Mouse (Mus musculus) limb, embryonic 14.5 days (tissue): ENCODE measurements around the gene Fry. TPM values are rescaled to one million over a fixed set of nuclear protein-coding genes. Genes with fewer than 3 reads are reported as not detected.
A peak's percentile ranks its signal among the peaks of the same experiment; 100 is the strongest.

Experiments
- ATAC-seq: fragments of 200-750 bp; cut with Nextera tagmentation; 2 replicates; pipeline ENCODE4 v1.8.0; 2017; ENCODE audit warnings: low read depth, moderate number of reproducible peaks, moderate TSS enrichment; ENCODE audit not compliant: low FRiP score
- DNase-seq: peaks from one replicate; pipeline ENCODE4 v3.0.0-alpha.2; 2015; ENCODE audit warnings: low spot score
- H3K27ac ChIP-seq: fragments of 300-500 bp; sonication (generic); replicated peaks from 2 replicates; pipeline ENCODE4 v1.5.1; 2014; ENCODE audit warnings: low read depth, mild to moderate bottlenecking, low read length, moderate library complexity, mixed read lengths
- H3K27me3 ChIP-seq: fragments of 300-500 bp; sonication (generic); 2 replicates; pipeline ENCODE4 v1.6.1; 2014; ENCODE audit warnings: low read length, mixed read lengths; ENCODE audit not compliant: control insufficient read depth, insufficient read depth
- H3K36me3 ChIP-seq: fragments of 300-500 bp; sonication (generic); 2 replicates; pipeline ENCODE4 v1.6.1; 2014; ENCODE audit warnings: mild to moderate bottlenecking, low read length, moderate library complexity, mixed read lengths; ENCODE audit not compliant: control insufficient read depth, insufficient read depth
- H3K4me1 ChIP-seq: fragments of 300-500 bp; sonication (generic); 2 replicates; pipeline ENCODE4 v1.6.1; 2014; ENCODE audit warnings: antibody characterized with exemption, low read length, mixed read lengths; ENCODE audit not compliant: control insufficient read depth, insufficient read depth
- H3K4me2 ChIP-seq: fragments of 300-500 bp; sonication (generic); replicated peaks from 2 replicates; pipeline ENCODE4 v1.6.1; 2014; ENCODE audit warnings: low read depth, mild to moderate bottlenecking, low read length, moderate library complexity; ENCODE audit not compliant: severe bottlenecking
- H3K4me3 ChIP-seq: fragments of 300-500 bp; sonication (generic); replicated peaks from 2 replicates; pipeline ENCODE4 v1.5.1; 2014; ENCODE audit warnings: low read length
- H3K9ac ChIP-seq: fragments of 300-500 bp; sonication (generic); 2 replicates; pipeline ENCODE4 v1.6.1; 2014; ENCODE audit warnings: mild to moderate bottlenecking, low read depth, low read length, moderate library complexity; ENCODE audit not compliant: severe bottlenecking
- H3K9me3 ChIP-seq: fragments of 300-500 bp; sonication (generic); 2 replicates; pipeline ENCODE4 v1.6.1; 2016; ENCODE audit warnings: low read length; ENCODE audit not compliant: control insufficient read depth
- POLR2A ChIP-seq: fragments of 200-500 bp; IDR thresholded peaks from 2 replicates; pipeline ENCODE4 v1.8.0; 2012; ENCODE audit warnings: inconsistent platforms, mild to moderate bottlenecking, moderate library complexity, borderline replicate concordance; ENCODE audit not compliant: insufficient read depth, insufficient read length; ENCODE audit errors: extremely low read depth
- WGBS: fragments of 180-500 bp; shearing (Covaris S2); extraction: QIAGEN DNeasy Blood & Tissue Kit; methylation state at CpG from one replicate; pipeline ENCODE4 v1.1.7; 2014; 5-methylcytosine and 5-hydroxymethylcytosine counted together
- polyA plus RNA-seq, 2 experiments: library from polyadenylated mRNA; depleted of rRNA in 1 of 2; stranded (reverse) in 1 of 2; unstranded in 1 of 2; fragments of >200 nt; fragmentation: Nextera tagmentation in 1 of 2; extraction: Ambion mirVana in 1 of 2; gene quantifications; 2 replicates each; pipeline versions ENCODE4 v1.2.1 to v1.2.3; 2012 to 2014

Fry gene
- polyA plus RNA-seq, 2 experiments = 10.0 to 13.5 TPM

DNA sequence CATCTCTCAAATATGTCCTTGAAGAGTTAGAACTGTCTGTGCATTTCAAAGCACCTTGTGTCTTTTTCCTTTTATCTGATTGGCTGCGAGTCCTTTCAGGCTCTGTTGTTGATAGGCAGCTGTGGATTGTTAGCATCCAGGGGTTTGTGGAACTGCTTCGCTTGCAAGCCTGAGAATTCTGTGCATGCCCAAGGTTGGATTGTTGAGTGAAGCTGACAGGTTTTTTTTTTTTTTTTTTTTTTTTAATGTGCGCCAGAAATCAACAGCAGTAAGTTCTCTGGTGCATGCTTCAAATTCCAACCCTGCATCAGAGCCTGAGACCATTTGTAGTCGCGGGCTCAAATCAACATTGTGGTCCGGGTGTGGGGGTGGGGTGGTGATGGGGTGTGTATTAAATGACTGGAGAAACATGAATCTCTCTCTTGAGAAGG, 78.5 kb downstream of the Fry start:
- DNase-seq (peak; percentile 54), ATAC-seq (peak; percentile 71)
- H3K36me3 ChIP-seq = no peaks in the 10 kb centered on the region
- peak overlapping the region; percentile 35 for H3K4me3 ChIP-seq
- H3K9ac ChIP-seq = no peak overlapping the region
- H3K9me3 ChIP-seq = no peaks in the 10 kb centered on the region
- no peaks in the 10 kb centered on the region for H3K27me3 ChIP-seq
- peak overlapping the region; percentile 79 for H3K4me2 ChIP-seq
- H3K27ac ChIP-seq = no peak overlapping the region
- TF ChIP-seq POLR2A = no peak
- peaks cover 3% of the 10 kb centered on the region; the same call in 1 of the 2 replicates for H3K4me1 ChIP-seq
- WGBS = 24% methylated on average over 6 of the region's 6 CpGs

DNA sequence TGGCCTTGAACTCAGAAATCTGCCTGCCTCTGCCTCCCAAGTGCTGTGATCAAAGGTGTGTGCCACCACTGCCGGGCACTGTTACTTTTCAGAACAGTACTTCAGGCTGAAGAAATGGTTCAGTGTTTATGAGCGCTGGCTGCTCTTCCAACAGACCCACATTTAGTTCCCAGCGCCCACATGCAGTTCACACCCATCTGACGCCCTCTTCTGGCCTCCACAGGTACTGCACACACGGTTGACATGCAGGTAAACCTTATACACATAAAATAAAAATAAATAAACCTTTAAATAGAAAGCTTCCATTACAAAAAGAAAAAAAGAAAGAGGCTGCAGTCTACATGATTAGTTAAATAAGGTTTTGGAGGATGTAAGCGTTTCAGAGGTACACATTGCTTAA, 88.3 kb downstream of the Fry start:
- Histone ChIP-seq H3K27me3 (no peaks in the 10 kb centered on the region), H3K4me3 (no peak overlapping the region)
- TF ChIP-seq POLR2A = no peak

DNA sequence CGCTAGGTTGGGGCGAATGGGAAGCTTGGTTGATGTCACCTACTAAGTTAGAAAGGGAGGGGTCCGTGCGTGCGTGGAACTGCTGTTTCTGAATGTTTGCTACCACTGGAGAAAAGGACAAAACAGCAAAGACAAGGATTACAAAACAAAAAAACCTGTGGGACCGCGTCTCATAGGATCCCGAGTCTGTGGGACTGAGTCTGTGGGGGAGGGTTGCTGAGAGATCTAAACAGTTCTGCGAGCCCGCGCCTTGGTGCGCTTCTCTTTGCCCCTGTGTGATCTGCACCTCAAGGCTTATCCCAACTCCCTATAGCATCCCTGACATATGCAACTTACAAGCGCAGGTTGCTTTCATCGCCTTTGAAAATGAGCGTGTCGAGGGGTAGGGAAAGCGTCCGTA, 89.2 kb downstream of the Fry start:
- H3K36me3 ChIP-seq = no peaks in the 10 kb centered on the region
- no peak overlapping the region for H3K27ac ChIP-seq
- peaks cover 3% of the 10 kb centered on the region; the same call in 1 of the 2 replicates for H3K4me1 ChIP-seq
- TF ChIP-seq POLR2A = no peak
- H3K9ac ChIP-seq = no peak overlapping the region
- peak overlapping the region; percentile 34 for H3K4me2 ChIP-seq
- H3K27me3 ChIP-seq = no peaks in the 10 kb centered on the region
- ATAC-seq = no peak; the same call in 1 of the 2 replicates
- DNase-seq = no peak
- no peaks in the 10 kb centered on the region for H3K9me3 ChIP-seq
- H3K4me3 ChIP-seq = no peak overlapping the region; the same call in 1 of the 2 replicates
- 41% methylated on average over 18 of the region's 18 CpGs for WGBS

More for the DNA sequence above, 88.3 kb downstream of the Fry start:
- peaks cover 3% of the 10 kb centered on the region; the same call in 1 of the 2 replicates for H3K4me1 ChIP-seq
- 87% methylated on average over 6 of the region's 6 CpGs for WGBS
- H3K4me2 ChIP-seq = no peak overlapping the region
- ATAC-seq = no peak
- no peak overlapping the region for H3K27ac ChIP-seq
- no peak overlapping the region for H3K9ac ChIP-seq
- H3K36me3 ChIP-seq = no peaks in the 10 kb centered on the region
- no peaks in the 10 kb centered on the region for H3K9me3 ChIP-seq
- no peak for DNase-seq

DNA sequence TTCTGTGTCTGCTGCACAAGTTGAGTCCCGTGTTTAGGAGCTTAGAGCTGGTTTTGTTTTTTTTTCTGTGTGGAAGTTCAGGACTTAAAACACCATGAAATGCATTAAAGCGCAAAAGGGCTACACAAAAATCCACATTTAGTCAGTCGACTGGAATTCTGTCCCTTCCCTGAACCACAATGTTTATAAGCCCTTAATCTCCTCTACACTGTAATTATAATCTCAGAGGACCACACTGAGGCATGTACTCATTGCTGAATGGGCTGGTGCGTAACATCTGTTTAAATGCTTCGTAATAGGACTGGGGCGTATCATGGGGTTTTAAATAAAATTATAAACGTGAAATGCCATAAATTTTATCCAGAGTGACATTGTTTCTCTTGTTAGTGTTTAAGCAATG, 89.6 kb downstream of the Fry start:
- ATAC-seq (peak; percentile 79), DNase-seq (peak; percentile 70)
- WGBS = 26% methylated on average over 7 of the region's 7 CpGs
- peaks cover 3% of the 10 kb centered on the region; the same call in 1 of the 2 replicates for H3K4me1 ChIP-seq
- H3K9me3 ChIP-seq = no peaks in the 10 kb centered on the region
- no peak for TF ChIP-seq POLR2A
- peak overlapping the region; percentile 34 for H3K4me2 ChIP-seq
- H3K4me3 ChIP-seq = no peak overlapping the region
- H3K27ac ChIP-seq = no peak overlapping the region
- no peaks in the 10 kb centered on the region for H3K27me3 ChIP-seq
- H3K36me3 ChIP-seq = no peaks in the 10 kb centered on the region
- H3K9ac ChIP-seq = no peak overlapping the region

DNA sequence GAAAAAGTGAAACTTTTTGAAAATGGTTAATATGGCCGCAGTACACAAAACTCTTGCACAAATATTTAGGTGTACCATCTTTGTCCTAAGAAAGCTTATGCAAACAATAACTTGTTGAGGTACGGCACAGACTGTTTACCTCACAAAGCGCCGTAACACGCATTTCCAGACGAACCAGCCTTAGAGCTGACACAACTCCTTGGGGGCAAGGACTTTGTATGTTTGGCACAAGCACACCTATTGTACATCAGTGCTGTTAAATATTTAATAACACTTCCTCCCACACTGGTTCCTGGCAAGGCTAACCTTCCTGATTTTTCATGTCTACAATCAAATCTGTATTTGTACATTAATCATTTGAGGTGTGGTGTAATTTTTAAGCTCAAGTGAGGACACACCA, 95.6 kb downstream of the Fry start:
- Histone ChIP-seq H3K9me3 (no peaks in the 10 kb centered on the region), H3K4me3 (no peak overlapping the region), H3K4me2 (no peak overlapping the region), H3K4me1 (no peaks in the 10 kb centered on the region), H3K27me3 (no peaks in the 10 kb centered on the region), H3K9ac (no peak overlapping the region), H3K36me3 (no peaks in the 10 kb centered on the region), H3K27ac (no peak overlapping the region)
- no peak for ATAC-seq
- no peak for TF ChIP-seq POLR2A
- 78% methylated on average over 6 of the region's 6 CpGs for WGBS
- DNase-seq = no peak

DNA sequence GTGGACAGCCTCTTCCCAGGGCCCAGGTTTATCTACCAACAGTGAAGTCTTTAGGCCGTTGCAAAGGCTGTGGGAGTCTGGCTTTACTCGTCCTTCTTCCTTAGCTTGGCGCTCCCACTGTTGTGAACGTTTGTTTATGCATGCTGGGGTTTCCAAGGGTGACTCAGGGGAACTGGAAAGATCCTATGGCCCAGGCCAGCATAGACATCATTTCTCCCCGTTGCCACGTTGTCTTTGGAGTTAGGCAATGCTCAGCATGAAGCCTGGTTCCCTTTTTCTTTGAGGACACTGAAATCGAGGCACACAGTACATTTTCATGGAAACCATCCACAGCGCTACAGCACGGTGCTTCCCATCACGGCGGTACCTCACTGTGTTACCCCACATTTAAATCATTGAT, 97.6 kb downstream of the Fry start:
- DNase-seq (no peak), ATAC-seq (no peak)
- no peak overlapping the region for H3K9ac ChIP-seq
- no peak overlapping the region for H3K4me2 ChIP-seq
- no peaks in the 10 kb centered on the region for H3K4me1 ChIP-seq
- TF ChIP-seq POLR2A = no peak
- WGBS = 75% methylated on average over 11 of the region's 11 CpGs
- H3K27ac ChIP-seq = no peak overlapping the region
- no peaks in the 10 kb centered on the region for H3K36me3 ChIP-seq
- H3K27me3 ChIP-seq = no peaks in the 10 kb centered on the region
- H3K4me3 ChIP-seq = no peak overlapping the region
- H3K9me3 ChIP-seq = no peaks in the 10 kb centered on the region
